Mouse (Mus musculus): ENCODE results near the gene Nav2. TPM values are rescaled to one million over a fixed set of nuclear protein-coding genes. Genes with fewer than 3 reads are reported as not detected.

Nav2 gene
- total and polyA plus RNA-seq, 3 experiments, result under 0.01 TPM; not detected in 2

DNA sequence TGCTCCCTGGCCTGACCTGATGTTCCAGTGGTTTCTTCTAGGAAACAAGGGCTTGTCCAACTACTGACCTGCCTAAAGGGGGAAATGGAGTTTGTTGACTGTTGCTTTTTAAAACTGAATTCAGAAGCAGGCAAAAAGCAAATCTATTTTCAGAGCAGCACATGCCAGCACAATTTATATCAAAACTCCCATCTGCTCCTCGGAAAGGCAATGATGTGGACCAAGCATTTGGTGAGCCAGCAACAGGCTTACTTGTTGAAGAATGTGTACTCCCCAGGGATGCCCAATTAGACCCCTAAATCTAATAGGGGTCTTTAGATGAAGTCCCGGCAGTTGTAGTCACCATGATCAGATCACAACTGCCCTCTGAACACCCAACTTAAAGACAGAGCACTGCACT is 125.7 kb downstream of the Nav2 start:
- dilution Hi-C loops (cut with MboI; ENCODE audit: extremely low pct_ligation_motif_present, extremely low pct_unique_long_range_greater_than_20kb, low sequenced_read_pairs), result no loop called here
- Histone ChIP-seq H3K4me2 (ENCODE audit: insufficient read depth, low read depth, poor library complexity, severe bottlenecking) (no peak overlapping the region), H3K27me3 (replicated peaks) (peaks cover 78% of the 10 kb centered on the region), H3K36me3 (replicated peaks in 1 of 2; ENCODE audit: control insufficient read depth in 1 of 2, insufficient read depth in 1 of 2, low read length in 1 of 2) (no peaks in the 10 kb centered on the region), H3K27ac (ENCODE audit: insufficient read depth, low read depth) (no peak overlapping the region), H3K4me3 (replicated peaks in 1 of 3; ENCODE audit: low read depth in 2 of 3, low read length in 2 of 3, poor library complexity in 1 of 3) (no peak overlapping the region), H3K9ac (ENCODE audit: insufficient read depth, low read depth) (no peak overlapping the region), H3K9me3 (replicated peaks; ENCODE audit: low read length) (no peaks in the 10 kb centered on the region), H3K79me2 (replicated peaks; ENCODE audit: control insufficient read depth, extremely low read depth, insufficient read depth, poor library complexity, severe bottlenecking) (no peaks in the 10 kb centered on the region), H3K4me1 (ENCODE audit: control insufficient read depth in 1 of 2, insufficient read depth in 2 of 2) (no peaks in the 10 kb centered on the region)
- TF ChIP-seq NELFE (IDR thresholded peaks at IDR 0.05; ENCODE audit: low read depth, low read length) (no peak), HCFC1 (IDR thresholded peaks at IDR 0.05; ENCODE audit: low read depth, low read length) (no peak), EP300 (IDR thresholded peaks at IDR 0.05; ENCODE audit: low read length) (no peak), SIN3A (IDR thresholded peaks at IDR 0.05; ENCODE audit: low read length) (no peak), UBTF (IDR thresholded peaks at IDR 0.05; ENCODE audit: low read depth, low read length) (no peak), RAD21 (IDR thresholded peaks at IDR 0.05; ENCODE audit: low read depth, low read length) (no peak), ETS1 (conservative IDR thresholded peaks at IDR 0.05; ENCODE audit: low read depth, low read length) (no peak), ZC3H11A (IDR thresholded peaks at IDR 0.05; ENCODE audit: low read depth, low read length) (no peak), ELF1 (IDR thresholded peaks at IDR 0.05; ENCODE audit: low read depth, low read length) (no peak), SMC3 (IDR thresholded peaks at IDR 0.05; ENCODE audit: low read depth, low read length) (no peak), POLR2A (IDR thresholded peaks at IDR 0.05; ENCODE audit: low read depth, low read length) (no peak), CHD1 (IDR thresholded peaks at IDR 0.05; ENCODE audit: low read depth, low read length) (no peak), ZMIZ1 (IDR thresholded peaks at IDR 0.05; ENCODE audit: low read depth, low read length) (no peak), TBP (conservative IDR thresholded peaks at IDR 0.05; ENCODE audit: low read depth, low read length) (no peak), JUND (conservative IDR thresholded peaks at IDR 0.05; ENCODE audit: low read depth, low read length) (no peak), CHD2 (IDR thresholded peaks at IDR 0.05; ENCODE audit: low read length) (no peak), MAZ (IDR thresholded peaks at IDR 0.05; ENCODE audit: low read depth, low read length) (no peak), RCOR1 (conservative IDR thresholded peaks at IDR 0.05; ENCODE audit: low read depth, low read length) (no peak)
- in situ Hi-C loops (cut with MboI; ENCODE audit: low pct_ligation_motif_present, low pct_unique_long_range_greater_than_20kb, low sequenced_read_pairs), result no loop called here
- DNase-seq (ENCODE audit: extremely low read depth), result no peak

DNA sequence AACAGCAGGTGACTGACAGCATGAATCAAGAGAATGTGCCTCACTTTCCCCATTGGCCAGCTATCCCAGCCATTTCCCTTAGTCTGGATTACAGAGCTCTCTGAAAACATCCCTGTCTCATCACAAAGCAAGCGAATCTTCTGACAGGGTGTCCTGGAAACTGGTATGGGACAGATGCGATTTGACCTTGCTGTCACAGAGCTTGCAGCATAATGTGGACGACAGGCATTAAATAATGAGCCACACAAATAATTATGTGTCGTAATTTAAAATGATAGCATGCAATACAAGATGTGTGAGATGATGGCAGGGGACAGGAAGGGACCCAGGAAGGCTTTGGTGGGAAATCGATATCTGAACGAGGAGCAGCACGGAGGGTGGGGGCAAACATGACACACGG is 131.6 kb downstream of the Nav2 start:
- H3K36me3 ChIP-seq (replicated peaks in 1 of 2; ENCODE audit: control insufficient read depth in 1 of 2, insufficient read depth in 1 of 2, low read length in 1 of 2), result no peaks in the 10 kb centered on the region
- in situ Hi-C loops (cut with MboI; ENCODE audit: low pct_ligation_motif_present, low pct_unique_long_range_greater_than_20kb, low sequenced_read_pairs), result no loop called here
- no peak for DNase-seq (ENCODE audit: extremely low read depth)
- no peak overlapping the region for H3K4me3 ChIP-seq (replicated peaks in 1 of 3; ENCODE audit: low read depth in 2 of 3, low read length in 2 of 3, poor library complexity in 1 of 3)
- no peak overlapping the region for H3K27ac ChIP-seq (ENCODE audit: insufficient read depth, low read depth)
- no peak for TF ChIP-seq HCFC1 (IDR thresholded peaks at IDR 0.05; ENCODE audit: low read depth, low read length)
- TF ChIP-seq MAX (IDR thresholded peaks at IDR 0.05; ENCODE audit: low read length), result no peak
- TF ChIP-seq USF1 (IDR thresholded peaks at IDR 0.05; ENCODE audit: low read depth, low read length), result no peak
- TF ChIP-seq CHD1 (IDR thresholded peaks at IDR 0.05; ENCODE audit: low read depth, low read length), result no peak
- no peak for TF ChIP-seq PAX5 (IDR thresholded peaks at IDR 0.05; ENCODE audit: low read length)
- no peak for TF ChIP-seq SIN3A (IDR thresholded peaks at IDR 0.05; ENCODE audit: low read length)
- no peak for TF ChIP-seq EP300 (IDR thresholded peaks at IDR 0.05; ENCODE audit: low read length)
- TF ChIP-seq CTCF (conservative IDR thresholded peaks at IDR 0.05 in 1 of 2, IDR thresholded peaks at IDR 0.05 in 1 of 2; ENCODE audit: low read depth in 2 of 2, low read length in 2 of 2), result no peak
- no peak for TF ChIP-seq TBP (conservative IDR thresholded peaks at IDR 0.05; ENCODE audit: low read depth, low read length)
- TF ChIP-seq ZNF384 (IDR thresholded peaks at IDR 0.05; ENCODE audit: low read depth, low read length), result no peak
- no peak for TF ChIP-seq MAZ (IDR thresholded peaks at IDR 0.05; ENCODE audit: low read depth, low read length)
- TF ChIP-seq MAFK (IDR thresholded peaks at IDR 0.05; ENCODE audit: insufficient replicate concordance, low read length), result no peak
- TF ChIP-seq POLR2A (IDR thresholded peaks at IDR 0.05; ENCODE audit: low read depth, low read length), result no peak
- TF ChIP-seq TCF12 (IDR thresholded peaks at IDR 0.05; ENCODE audit: low read depth, low read length), result no peak
- TF ChIP-seq MXI1 (IDR thresholded peaks at IDR 0.05; ENCODE audit: low read depth, low read length), result no peak
- TF ChIP-seq ELF1 (IDR thresholded peaks at IDR 0.05; ENCODE audit: low read depth, low read length), result no peak
- TF ChIP-seq GABPA (IDR thresholded peaks at IDR 0.05; ENCODE audit: insufficient replicate concordance, low read depth, low read length), result no peak
- TF ChIP-seq MEF2A (IDR thresholded peaks at IDR 0.05; ENCODE audit: borderline replicate concordance, low read depth, low read length), result no peak
- no peak for TF ChIP-seq ETS1 (conservative IDR thresholded peaks at IDR 0.05; ENCODE audit: low read depth, low read length)
- TF ChIP-seq ZC3H11A (IDR thresholded peaks at IDR 0.05; ENCODE audit: low read depth, low read length), result no peak
- no peaks in the 10 kb centered on the region for H3K4me1 ChIP-seq (ENCODE audit: control insufficient read depth in 1 of 2, insufficient read depth in 2 of 2)
- peaks cover 87% of the 10 kb centered on the region for H3K27me3 ChIP-seq (replicated peaks)
- dilution Hi-C loops (cut with MboI; ENCODE audit: extremely low pct_ligation_motif_present, extremely low pct_unique_long_range_greater_than_20kb, low sequenced_read_pairs), result no loop called here
- H3K79me2 ChIP-seq (replicated peaks; ENCODE audit: control insufficient read depth, extremely low read depth, insufficient read depth, poor library complexity, severe bottlenecking), result no peaks in the 10 kb centered on the region
- H3K9me3 ChIP-seq (replicated peaks; ENCODE audit: low read length), result no peaks in the 10 kb centered on the region
- H3K9ac ChIP-seq (ENCODE audit: insufficient read depth, low read depth), result no peak overlapping the region
- no peak overlapping the region for H3K4me2 ChIP-seq (ENCODE audit: insufficient read depth, low read depth, poor library complexity, severe bottlenecking)
